Mouse (Mus musculus) stomach, postnatal 0 days (tissue): ENCODE results near the gene Nln.

Source experiments
- CTCF ChIP-seq: IDR thresholded peaks from 2 replicates; pipeline ENCODE4 v1.5.1; 2016; ENCODE audit warnings: antibody characterized with exemption, low read depth, mild to moderate bottlenecking, moderate library complexity
- EP300 ChIP-seq: optimal IDR thresholded peaks from 2 replicates; pipeline ENCODE3; 2016; ENCODE audit warnings: antibody characterized with exemption

GRCm38 (mm10) chr13:104070703-104071102, 38.7 kb downstream of the Nln start:
- TF ChIP-seq CTCF (no peak), EP300 (no peak)
